Mouse (Mus musculus): ENCODE results near the gene Cdh1.

The Cdh1 gene

GRCm38 (mm10) chr8:106646731-106647130, 43.6 kb downstream of the Cdh1 start:
- in situ Hi-C loops (cut with MseI, MboI): loop anchor here (5.0 to 10.0 kb wide), 2 partner anchors 72 to 84 kb away; partner anchors contain the start of gene Gm10073 (in 1 of the 2)

DNA sequence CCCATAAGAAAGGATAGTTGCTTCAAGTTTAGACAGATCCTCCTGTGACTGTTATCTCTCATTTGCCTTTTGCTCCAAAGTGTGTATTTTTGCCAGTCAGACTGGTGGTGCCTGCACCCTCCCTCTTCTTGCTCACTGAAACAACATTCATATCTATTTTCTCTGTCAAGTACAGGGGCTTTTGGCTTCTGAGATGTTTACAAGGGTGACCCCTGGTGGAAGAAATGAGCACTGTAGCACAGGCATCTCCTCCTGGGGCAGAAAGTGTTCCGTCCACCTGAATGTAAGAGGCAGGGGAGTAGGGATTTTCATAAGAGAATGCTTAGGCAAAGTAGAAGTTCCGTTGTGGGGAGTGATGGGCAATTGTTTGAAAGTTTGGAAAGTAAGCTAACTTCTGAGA, 44.2 kb downstream of the Cdh1 start:
- in situ Hi-C loops (cut with MseI, MboI): loop anchor here (5.0 to 10.0 kb wide), 2 partner anchors 73 to 85 kb away; partner anchors contain the start of gene Gm10073 (in 1 of the 2)

GRCm38 (mm10) chr8:106648421-106648820, 45.3 kb downstream of the Cdh1 start:
- in situ Hi-C loops (cut with MseI, MboI): loop anchor here (5.0 to 10.0 kb wide), 2 partner anchors 74 to 86 kb away; partner anchors contain the start of gene Gm10073 (in 1 of the 2)

DNA sequence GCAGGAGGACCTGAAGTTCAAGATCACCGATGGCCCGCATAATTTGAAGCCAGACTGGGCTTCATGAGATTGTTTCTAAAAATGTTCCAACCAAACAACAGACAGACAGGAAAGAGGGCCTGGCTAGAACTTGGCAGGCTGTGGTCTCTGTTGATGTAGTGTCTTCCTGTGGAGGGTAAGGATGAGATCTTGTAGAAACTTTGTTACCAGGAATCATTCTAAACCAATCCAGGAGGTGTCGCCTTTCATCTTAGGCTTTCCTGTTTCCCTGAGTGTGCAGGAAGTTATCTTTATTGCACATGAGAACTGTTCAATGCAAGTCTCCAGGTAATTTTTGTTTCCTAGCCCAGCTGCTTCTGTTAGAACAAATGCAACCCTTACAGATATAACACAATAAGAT, 48.8 kb downstream of the Cdh1 start:
- in situ Hi-C loops (cut with MseI, MboI): loop anchor here in 1 of 2 experiments (25.0 kb wide), 1 partner anchor 215 kb away; no protein-coding TSS in a partner anchor

GRCm38 (mm10) chr8:106656046-106656445, 52.9 kb downstream of the Cdh1 start:
- in situ Hi-C loops (cut with MseI, MboI): loop anchor here in 1 of 2 experiments (25.0 kb wide), 1 partner anchor 219 kb away; no protein-coding TSS in a partner anchor

GRCm38 (mm10) chr8:106672786-106673185, 69.6 kb downstream of the Cdh1 start:
- in situ Hi-C loops (cut with MseI, MboI): loop anchor here in 1 of 2 experiments (25.0 kb wide), 1 partner anchor 235 kb away; no protein-coding TSS in a partner anchor

DNA sequence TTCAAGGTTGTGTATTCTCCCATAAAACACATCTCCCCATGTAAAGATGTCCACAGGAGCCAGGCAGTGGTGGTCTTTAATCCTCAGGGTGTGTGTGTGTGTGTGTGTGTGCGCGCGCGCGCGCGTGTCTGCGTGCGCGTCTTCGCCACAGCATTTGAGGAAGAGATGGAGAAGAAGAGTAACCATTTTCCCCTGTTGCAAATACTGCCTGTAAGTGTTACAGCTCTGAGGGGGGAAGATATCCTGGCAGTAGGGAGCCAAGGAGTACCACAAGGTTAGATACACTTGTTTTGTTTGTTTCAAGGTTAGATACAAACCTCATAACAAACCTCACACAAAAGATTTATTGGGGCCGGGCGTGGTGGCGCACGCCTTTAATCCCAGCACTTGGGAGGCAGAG, 71.2 kb downstream of the Cdh1 start:
- in situ Hi-C loops (cut with MseI, MboI): loop anchor here in 1 of 2 experiments (25.0 kb wide), 1 partner anchor 237 kb away; no protein-coding TSS in a partner anchor

DNA sequence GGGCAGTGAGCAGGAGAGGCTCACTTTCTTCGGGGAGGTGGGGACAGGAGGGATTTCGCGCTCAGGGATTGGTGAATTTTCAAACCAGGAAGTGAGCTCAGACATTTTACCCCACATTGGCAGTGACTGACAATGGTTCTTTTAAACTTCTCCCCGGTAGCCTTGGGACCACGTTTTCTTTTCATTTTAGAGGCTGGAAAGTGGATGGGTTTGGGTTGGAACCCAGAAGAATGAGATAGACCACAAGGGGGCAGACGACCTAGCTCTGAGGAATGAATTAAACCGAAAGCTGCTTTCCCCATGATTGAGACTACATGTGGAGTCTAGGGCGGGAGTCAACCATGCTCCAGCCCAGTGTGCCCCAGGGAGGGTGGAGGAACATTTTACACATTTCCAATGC, 71.7 kb downstream of the Cdh1 start:
- in situ Hi-C loops (cut with MseI, MboI): loop anchor here in 1 of 2 experiments (25.0 kb wide), 1 partner anchor 238 kb away; no protein-coding TSS in a partner anchor

DNA sequence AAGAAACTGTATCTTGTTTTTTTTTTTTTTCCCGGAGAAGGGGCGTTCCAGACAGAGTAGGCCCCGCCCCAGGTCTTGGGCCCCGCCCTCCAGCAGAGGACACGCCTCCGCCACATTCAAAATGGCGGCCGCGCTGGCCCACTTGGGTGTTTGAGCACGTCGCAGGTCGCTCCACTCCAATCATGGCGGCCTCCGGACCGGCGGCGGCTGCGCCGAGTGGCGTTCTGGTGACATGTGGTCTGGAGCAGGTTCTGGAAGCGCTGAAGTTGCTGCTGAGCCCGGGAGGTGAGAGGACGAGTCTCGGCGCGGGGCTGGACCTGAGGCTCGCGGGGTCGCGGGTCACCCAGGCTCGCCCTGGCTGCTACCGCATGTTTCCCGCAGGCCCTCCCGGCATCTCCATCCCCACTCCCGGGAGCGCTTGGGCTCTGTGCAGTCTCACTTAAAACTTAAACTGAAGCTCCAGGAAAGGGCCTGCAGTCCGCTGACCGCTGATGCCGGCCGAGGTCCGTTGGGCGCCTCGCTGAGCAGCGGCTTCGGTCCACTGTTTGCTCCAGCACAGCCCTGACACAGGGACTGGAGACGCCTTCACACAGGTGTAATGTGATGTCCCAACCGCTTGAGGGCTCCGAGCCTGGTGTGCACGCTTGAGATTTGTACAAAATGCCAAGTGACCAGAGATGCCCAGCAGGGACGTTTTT, 80.0 kb downstream of the Cdh1 start, which contains the start of gene Tango6:
Gene Tango6, plus strand, starts transcription at position 98 of the 698 bp plus-strand sequence.
- in situ Hi-C loops (cut with MseI, MboI): no loop called here

DNA sequence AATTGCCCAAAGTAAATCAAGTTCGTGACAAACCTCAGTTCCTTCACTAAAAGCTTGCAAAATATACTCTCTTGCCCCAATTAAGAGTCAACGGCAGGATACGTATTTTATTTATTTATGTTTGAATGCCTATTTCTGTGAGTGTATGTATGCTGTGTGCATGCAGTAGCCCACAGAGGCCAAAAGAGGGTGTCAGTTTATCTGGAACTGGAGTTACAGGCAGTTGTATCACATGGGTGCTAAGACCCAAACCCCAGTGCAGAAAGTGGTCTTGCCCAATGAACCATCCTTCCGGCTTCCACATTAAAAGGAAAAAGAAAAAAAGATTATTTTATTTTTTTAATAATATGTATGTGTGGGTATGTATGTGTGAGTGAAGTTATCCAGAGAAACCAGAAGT, 81.2 kb downstream of the Cdh1 start:
- in situ Hi-C loops (cut with MseI, MboI): no loop called here

GRCm38 (mm10) chr8:106687479-106687878, 84.3 kb downstream of the Cdh1 start:
- in situ Hi-C loops (cut with MseI, MboI): no loop called here

DNA sequence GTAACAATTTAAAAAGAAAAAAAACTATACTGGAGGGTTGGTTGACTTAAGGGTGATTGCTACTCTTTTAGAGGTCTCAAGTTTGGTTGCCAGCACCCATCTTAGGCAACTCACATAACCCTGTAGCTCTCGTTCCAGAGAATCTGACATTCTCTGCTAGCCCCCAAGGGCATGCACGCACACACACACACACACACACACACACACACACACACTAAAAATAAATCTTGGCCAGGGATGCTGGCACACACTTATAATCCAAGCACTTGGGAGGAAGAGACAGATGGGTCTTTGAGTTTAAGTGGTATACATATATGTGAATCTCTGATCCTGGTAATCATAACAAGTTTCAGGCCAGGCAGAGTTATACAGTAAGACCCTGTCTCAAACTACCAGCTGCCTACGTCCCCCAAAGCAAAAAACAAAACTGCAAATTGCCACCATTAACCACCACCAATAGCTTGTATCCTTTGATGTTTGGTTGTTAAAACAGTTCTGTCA, 94.6 kb downstream of the Cdh1 start:
- in situ Hi-C loops (cut with MseI, MboI): loop anchor here in 1 of 2 experiments (5.0 kb wide), 1 partner anchor 190 kb away; no protein-coding TSS in a partner anchor

- in situ Hi-C loops (cut with MseI, MboI): loop anchor here in 1 of 2 experiments (5.0 kb wide), 1 partner anchor 188 kb away; no protein-coding TSS in a partner anchor
Measured at GRCm38 (mm10) chr8:106699588-106699987, 96.4 kb downstream of the Cdh1 start.

GRCm38 (mm10) chr8:106700131-106700530, 97.0 kb downstream of the Cdh1 start:
- in situ Hi-C loops (cut with MseI, MboI): no loop called here

DNA sequence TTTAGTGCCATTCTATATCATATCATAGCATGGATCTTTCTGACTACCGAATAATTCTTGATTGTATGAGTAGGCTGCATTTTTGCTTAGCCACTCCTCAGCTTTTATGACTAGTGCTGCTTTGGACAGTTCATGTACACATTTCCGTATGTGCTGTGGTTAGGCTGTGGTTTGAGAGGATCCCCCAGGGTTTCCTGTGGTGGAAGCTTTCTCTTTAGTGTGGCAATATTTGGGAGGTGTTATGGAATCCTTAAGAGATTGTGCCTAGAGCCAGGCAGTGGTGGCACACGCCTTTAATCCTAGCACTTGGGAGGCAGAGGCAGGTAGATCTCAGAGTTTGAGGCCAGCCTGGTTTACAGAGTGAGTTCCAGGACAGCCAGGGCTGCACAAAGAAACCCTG, 98.2 kb downstream of the Cdh1 start:
- in situ Hi-C loops (cut with MseI, MboI): no loop called here

DNA sequence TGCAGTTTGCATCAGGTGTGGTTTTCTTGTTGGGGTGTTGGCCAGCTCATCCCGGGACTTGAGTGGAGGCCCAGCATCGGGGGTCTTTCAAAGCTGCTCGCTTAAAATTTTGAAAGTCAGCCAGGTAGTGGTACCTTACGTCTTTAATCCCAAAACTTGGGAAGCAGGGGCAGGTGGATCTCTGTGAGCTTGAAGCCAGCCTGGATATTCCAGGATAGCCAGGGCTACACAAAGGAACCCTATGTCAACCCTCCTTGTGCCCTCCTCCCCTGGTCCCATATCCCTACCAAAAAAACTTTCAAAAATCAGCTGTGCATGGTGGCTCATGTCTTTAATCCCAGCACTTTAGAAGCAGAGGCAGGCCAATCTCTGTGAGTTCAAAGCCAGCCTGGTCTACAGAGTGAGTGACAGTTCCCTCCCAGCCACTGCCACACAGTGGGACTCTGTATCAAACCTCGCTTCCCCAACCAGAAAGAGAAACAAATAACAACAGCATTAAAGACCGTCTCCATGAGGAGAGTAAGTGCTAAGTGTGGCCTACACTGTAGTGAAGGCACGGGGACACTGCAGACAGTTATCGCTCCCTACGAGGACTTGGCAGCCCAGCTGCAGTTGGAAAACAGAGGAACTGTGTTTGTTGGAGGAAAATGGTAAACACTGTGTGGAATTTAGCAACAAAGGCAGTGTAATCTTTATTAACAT, 101.2 kb downstream of the Cdh1 start:
- in situ Hi-C loops (cut with MseI, MboI): no loop called here

DNA sequence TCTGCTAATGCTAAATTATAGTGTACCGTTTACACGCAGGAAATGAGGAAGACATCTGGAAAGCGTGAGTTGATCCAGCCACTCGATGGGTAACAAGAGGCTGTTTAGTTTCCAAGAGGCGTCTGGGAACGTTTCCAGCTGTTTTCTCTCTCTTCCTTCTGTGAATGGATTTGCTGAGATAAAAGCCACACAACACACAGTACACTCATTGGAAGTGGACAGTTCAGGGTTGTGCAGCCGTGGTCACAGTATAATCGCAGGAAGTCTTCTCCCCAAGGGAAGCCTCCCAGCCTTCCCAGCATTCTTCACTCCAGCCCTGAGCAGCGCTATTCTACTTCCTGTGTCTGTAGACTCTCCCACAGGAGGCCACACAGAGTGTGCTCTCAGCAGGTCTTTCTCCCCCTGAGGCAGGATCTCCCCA, 101.8 kb downstream of the Cdh1 start:
- in situ Hi-C loops (cut with MseI, MboI): no loop called here

DNA sequence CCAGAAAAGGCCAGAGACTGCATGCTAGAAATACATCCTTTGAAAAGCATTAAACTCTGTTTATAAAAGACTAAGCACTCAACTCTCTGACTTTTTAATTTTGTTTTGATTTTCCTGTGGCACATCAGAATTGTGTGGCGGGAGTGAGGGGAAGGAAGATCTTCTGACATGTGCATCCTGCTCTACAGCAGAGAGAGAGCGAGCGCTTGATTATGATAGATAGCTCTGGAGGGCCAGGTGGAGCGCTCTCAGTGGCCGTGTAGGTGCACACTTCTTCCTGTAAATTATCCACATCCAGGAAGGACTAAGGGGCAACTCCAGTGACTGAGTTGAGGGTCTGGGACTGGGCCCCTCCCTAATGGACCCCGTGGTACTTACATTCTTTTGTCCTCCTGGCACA, 103.0 kb downstream of the Cdh1 start:
- in situ Hi-C loops (cut with MseI, MboI): no loop called here

DNA sequence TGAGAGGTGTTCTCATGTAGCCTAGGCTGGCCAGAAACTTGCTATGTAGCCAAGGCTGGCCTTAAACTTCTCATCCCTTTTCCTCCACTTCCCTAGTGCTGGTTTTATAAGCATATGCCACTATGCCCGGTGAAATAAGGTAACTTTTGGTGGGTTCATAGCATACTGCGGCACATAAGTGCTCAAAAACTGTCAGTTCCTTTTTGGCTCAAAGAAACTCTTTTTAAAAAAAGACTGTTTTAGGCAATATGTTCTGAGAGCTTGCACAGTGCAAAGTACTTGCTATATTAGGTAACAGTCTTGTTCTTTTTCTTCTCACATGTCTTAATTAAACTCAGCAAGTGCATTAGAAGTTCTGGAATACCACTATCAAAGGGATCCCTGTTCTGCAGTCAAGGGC, 106.9 kb downstream of the Cdh1 start:
- in situ Hi-C loops (cut with MseI, MboI): no loop called here

GRCm38 (mm10) chr8:106712487-106712886, 109.3 kb downstream of the Cdh1 start:
- in situ Hi-C loops (cut with MseI, MboI): no loop called here

DNA sequence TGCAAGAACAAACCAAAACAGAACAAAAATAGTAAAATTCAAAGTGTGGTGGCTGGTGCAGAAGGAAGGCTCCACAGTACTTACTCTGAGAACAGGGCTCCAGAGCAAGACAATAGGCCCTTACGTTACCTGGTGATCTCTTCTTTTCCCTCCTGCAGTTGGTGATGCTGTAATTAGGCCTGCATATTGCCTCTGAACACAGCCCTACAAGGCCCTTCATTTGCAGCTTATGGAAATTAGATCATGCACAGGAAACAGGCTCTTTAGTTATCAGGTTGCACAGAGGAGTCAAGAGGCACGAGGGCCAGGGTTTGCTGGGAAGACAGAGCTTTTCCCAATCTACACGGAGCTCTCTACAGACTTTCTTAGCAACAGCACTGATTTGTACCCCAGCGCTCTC, 111.1 kb downstream of the Cdh1 start:
- in situ Hi-C loops (cut with MseI, MboI): no loop called here

- in situ Hi-C loops (cut with MseI, MboI): loop anchor here in 1 of 2 experiments (5.0 kb wide), 1 partner anchor 159 kb away; no protein-coding TSS in a partner anchor
Measured at GRCm38 (mm10) chr8:106718091-106718500, 114.9 kb downstream of the Cdh1 start.
